Mouse (Mus musculus): ENCODE measurements around the gene Ap3m1. TPM values are rescaled to one million over a fixed set of nuclear protein-coding genes. Genes with fewer than 3 reads are reported as not detected.

Gene Ap3m1
- polyA plus RNA-seq, 2 experiments from 2014 or later: 69.8 to 80.2 TPM

DNA sequence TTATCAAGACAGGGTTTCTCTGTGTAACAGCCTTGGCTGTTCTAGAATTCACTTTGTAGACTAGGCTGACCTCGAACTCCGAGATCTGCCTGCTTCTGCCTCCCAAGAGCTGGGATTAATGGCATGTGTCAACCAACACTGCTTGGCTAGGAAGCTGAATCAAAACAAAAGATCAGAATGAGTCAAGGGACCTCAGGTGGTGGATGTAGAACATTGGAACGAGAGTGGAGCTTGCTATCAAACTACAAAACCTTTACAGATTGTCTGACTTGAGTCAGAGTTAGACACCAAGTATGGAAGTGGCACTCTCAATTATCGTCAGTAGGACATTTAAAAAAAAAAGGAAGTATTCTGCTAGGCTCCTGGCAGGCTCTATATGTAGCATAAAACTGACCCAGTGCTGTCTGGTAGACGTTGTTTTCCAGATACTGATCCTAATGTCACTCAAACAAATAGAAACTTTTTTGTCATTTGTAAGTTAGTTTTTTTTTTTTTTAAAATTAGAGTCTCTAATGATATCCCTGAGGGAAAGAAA, 38.4 kb downstream of the Ap3m1 start:
- no peak for ATAC-seq

- no peak for ATAC-seq
These were observed 52.7 kb downstream of the Ap3m1 start for GRCm38 (mm10) chr14:20999617-21000016.

GRCm38 (mm10) chr14:20997548-20997947, 54.8 kb downstream of the Ap3m1 start:
- no peak for ATAC-seq

DNA sequence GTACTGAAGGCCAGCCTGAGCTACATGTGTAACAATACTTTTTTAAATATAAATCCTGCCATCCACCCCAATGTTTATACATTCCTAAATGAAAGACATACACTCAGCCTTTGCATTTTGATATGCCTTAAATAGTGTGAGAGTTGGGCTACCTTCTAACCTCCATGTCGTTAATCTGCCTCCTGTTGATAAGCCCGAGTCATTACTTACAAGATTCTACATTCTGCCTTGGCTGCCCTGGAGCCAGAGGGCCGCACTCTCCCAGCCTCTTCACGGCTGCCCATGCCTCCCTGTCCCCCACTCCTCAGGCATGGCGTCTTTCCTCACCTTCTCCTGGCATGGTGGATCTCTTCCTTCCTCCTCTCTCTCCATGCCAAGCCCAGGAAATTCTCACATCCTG, 55.9 kb downstream of the Ap3m1 start:
- no peak for ATAC-seq

DNA sequence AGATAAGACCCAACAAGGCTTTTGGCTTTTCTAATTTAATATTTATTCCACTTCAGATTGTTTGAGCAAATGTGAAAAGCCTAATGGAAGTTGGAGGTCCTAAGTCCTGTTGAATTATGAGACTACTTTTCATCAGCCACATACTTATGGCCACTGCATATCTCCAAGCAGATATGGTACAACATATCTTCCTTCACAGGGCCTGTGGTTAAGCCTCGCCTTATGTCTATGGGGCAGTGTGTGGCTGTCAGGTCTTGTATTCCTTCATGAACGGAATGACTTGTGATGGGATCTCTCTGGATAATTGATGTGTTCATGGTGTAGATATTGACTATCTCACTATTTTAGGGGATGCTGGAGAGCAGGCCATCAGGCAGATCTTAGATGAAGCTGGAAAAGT, 56.8 kb downstream of the Ap3m1 start:
- no peak for ATAC-seq

DNA sequence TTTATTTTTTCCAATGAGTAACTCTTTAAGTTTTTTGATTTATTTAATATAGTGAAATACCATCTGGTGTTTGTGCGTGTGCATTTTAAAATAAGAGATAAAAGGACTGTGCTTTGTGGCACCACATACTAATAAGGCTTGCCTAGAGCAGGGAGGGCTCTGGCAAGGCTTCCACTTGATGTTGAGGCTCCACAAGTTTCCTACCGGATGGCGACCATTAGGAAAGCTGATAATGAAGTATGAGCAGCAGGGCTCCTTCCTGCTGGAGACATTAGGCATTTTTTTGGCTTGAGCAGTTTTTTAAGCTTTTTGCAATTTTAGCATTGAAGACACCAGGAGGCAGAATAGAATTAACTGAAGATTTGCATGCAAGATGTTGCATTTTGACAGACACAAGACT, 57.8 kb downstream of the Ap3m1 start:
- no peak for ATAC-seq

GRCm38 (mm10) chr14:20993067-20993691, 59.1 kb downstream of the Ap3m1 start:
- peak; percentile 52 for ATAC-seq

DNA sequence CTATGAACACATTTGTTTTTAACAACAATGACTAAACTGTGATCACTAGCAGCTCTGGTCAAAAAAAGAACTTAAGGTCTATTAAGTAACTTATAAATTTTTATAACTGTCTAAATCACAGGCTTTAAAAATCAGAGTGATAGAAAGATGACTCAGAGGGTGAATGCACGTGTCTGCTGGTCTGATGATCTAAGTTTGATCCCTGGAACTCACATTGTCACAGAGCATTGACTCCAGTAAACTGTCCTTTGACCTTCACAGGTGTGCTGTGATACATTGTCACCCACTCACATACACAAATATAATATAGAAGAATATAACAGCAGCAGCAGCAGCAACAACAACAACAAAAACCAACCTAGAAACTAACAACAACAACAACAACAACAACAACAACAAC, 60.8 kb downstream of the Ap3m1 start:
- ATAC-seq: no peak

DNA sequence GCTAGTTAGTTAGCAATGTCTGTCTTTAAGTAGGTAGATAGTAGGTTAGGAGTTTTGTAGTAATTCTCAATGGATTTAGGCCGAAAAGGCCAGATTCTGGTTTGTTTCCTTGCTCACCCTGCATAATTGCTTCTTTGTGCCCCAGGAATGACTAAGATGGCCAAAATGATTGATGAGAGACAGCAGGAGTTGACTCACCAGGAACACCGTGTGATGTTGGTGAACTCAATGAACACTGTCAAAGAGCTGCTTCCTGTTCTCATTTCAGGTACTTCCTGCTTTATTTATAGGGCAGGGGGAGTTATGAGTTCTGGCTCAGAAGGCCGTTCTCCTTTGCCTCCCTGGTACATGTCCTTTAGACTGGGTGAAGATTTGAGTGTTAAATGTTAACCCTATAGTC, 66.8 kb downstream of the Ap3m1 start:
- no peak for ATAC-seq

DNA sequence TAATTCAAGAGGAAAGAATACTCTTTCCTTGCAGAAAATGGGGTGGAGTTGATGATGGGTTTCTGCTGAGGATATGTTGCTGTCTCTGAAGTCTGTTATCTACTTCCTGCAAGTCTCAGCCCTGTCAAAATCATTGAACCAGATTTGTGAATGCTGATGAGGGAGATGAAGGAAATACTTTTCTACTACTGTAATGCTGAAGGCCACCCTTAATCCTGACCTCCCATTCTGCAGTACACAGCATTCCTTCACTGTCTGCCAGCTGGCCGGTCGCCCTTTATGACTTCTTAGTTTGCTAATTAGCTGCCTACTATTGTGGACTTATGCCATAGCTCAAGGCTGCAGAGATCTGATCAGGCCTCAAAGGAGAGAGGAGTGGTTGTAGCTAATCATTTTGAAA, 68.5 kb downstream of the Ap3m1 start:
- ATAC-seq: no peak

Other genes starting within 250 kb of the Ap3m1 start
- gene Plau, start 215.8 kb downstream of the Ap3m1 start, polyA plus RNA-seq (2017; shearing (Covaris generic)): not detected
- 1 to 10 TPM in 1 of 2 experiments, under 1 TPM in 1; 0.89 to 1.0 TPM for gene Vcl, start 123.1 kb downstream of the Ap3m1 start, polyA plus RNA-seq (2017; shearing (Covaris generic))
- 100 to 1,000 TPM; 125 to 151 TPM for gene Adk, start 66 bp upstream of the Ap3m1 start, polyA plus RNA-seq (2017; shearing (Covaris generic))